Mouse (Mus musculus) c-Kit-positive CD71-positive TER-119-positive erythroid progenitor cells, embryonic 14.5 days (primary cell): Measurements from ENCODE around the gene Pdxp.

Source experiments
- DNase-seq: peaks from one replicate; pipeline ENCODE4 v3.0.0-alpha.2; 2013; ENCODE audit warnings: low spot score

Gene Pdxp

DNA sequence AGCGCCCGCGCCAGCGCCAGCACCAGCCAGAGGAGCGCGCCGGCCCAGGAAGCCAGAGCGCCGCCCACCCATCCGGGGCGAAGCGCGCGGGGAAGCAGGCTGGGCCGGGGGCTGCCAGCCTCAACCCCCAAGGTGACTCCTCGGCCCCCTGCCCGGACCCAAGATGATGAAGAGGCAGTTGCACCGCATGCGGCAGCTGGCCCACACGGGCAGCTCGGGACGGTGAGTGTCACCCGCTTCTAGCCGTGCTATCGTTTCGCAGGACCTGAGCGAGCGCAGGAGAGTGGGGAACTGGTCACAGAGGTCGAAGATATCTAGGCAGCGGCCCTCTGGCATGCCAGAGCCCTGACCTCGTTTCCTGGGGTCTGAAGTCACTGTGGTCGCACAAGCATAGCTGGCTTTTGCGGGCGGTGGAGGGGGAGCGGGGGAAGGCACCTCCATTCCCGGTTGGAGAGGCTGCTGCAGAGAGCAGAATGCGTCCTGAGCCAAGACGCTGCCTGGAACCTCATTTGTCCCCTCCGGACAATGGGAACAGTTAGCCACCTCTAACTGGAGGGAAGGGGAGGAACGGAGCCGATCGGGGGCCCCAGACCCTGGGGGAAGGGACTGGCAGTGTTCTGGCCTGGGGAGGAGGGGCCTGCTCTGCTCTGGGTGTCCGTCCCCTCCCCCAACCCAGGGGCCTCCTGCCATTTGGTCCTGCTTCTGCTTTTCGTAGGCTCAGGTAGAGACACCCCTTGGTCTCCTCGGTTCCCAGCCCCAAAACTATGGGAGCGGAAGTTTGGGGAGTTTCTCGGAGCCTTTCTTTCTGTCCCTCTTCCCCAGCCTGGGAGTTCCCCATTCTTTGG lies 13.8 kb upstream of the Pdxp start, which contains the start of gene Sh3bp1:
Gene Sh3bp1 (plus strand): TSS at position 29 of the 845 bp plus-strand sequence.
- no peak for DNase-seq

DNA sequence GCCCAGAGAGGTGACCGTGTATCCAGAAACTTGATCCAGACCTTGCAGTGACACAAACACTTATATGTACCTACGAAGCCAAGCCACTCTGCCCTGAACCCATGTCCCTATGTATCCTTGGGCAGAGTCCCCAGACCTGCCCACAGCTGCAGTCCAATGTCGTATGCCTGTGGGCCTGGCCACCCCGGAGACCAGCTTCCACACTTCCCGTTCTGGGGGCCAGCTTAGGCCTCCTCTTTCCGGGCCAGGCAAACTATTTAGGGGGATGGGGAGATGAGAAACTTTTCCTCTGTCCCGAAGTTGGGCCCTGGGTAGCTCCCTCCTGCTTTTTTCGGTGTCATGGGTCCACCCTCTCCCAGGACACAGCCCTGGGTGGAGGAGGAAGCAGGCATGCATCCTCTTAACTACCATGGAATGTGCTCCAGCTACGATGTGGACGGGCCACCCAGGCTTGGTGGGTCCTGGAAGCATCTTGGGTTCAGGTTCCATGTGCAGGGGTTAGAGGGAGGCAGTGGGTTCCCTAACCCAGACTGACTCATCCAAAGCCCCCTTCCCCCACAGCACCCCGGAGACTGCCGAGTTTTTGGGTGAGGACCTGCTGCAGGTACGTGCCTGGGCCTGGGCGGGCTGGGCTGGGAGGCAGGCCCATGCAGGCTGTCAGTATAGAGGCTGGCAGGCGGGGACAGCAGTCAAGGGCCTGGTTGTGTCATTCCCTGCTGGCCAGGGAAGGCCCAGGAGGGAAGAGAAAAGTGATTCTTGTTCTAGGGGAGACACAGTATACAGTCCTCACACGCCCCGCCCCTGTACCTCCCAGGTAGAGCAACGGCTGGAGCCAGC lies 12.9 kb upstream of the Pdxp start:
- no peak for DNase-seq

GRCm38 (mm10) chr15:78901422-78901789 lies 12.3 kb upstream of the Pdxp start:
- no peak for DNase-seq

DNA sequence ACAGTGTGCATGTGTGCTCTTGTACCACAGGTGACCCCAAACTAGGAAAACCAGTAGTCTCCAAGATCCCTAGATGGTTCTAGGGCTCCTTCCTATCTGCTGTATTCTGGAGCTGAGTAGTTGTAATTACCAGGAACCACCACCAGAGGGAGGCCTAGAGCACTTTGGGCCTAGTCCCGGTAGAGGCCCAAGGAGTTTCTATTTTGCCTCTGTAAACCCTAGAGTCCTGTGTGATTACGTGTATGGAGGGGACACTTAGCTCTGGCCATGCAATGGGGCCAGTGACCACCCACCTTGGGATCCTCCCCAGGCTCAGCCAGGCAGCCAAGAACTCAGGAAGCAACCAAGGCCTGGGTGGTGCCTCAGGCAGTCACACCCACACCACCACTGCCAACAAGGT lies 10.5 kb upstream of the Pdxp start:
- DNase-seq: peak; percentile 86

GRCm38 (mm10) chr15:78908399-78908798 lies 5.3 kb upstream of the Pdxp start:
- DNase-seq: no peak

DNA sequence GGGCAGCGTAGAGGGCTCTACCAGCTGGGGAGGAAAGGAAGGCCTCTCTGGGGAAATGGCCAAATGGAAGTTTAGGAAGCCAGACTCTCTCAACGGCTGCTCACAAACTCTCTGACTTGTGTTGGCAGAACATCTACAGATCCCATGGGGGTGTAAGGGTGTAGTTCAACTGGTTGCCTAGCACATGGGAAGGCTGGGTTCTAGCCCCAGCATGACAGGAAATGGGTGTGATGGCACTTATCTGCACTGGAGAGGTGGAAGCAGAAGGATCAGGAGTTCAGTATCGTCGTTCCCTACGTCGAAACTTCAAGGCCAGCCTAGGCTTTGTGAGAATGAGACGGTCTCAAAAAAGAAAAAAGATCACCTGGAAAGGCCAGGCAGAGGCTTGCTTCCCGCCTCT lies 4.7 kb upstream of the Pdxp start:
- DNase-seq: no peak

GRCm38 (mm10) chr15:78912040-78912439 lies 1.7 kb upstream of the Pdxp start:
- no peak for DNase-seq

- DNase-seq: no peak
These were observed 538 bp downstream of the Pdxp start for GRCm38 (mm10) chr15:78914091-78914822.

DNA sequence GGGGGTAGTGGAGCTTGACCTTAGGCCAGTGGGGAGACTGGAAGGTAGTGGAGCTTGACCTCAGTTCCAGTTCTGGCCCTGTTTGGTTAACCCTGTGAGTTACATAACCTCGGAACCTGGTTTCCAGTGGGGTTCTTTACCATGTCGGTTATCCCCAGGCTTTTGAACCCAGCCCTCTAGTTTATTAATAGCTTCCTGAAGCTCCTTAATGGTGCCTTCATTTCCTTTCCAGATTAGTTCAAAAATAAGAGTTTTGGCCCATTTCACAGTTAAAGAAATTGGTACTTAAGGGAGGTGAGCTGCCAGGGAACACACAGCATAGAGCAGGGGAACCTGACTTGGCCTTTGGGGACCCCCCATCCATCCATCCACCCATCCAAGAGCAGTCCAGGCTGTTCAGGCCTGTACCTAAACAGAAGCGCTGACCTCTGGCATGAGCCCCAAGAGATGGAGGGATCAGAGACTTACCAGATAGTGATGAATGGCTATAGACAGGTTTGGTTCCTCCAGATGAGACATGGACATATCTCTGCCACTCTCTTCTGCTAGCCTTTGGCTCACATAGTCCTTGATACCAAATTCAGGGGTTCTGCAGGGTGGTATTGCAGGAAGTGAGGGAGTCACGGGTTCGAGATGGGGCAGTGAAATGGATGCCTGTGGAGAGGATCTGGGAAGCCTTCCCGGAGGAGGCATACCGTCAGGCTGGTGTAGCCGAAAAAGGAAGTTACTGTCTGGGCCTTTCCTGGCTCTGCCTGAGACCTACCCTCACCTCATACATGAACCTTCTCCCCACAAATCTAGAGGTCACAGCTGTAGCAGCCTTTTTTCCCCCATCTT lies 1.3 kb downstream of the Pdxp start:
- no peak for DNase-seq

- DNase-seq: peak; percentile 78
These were observed 1.9 kb downstream of the Pdxp start for GRCm38 (mm10) chr15:78915660-78916017.

DNA sequence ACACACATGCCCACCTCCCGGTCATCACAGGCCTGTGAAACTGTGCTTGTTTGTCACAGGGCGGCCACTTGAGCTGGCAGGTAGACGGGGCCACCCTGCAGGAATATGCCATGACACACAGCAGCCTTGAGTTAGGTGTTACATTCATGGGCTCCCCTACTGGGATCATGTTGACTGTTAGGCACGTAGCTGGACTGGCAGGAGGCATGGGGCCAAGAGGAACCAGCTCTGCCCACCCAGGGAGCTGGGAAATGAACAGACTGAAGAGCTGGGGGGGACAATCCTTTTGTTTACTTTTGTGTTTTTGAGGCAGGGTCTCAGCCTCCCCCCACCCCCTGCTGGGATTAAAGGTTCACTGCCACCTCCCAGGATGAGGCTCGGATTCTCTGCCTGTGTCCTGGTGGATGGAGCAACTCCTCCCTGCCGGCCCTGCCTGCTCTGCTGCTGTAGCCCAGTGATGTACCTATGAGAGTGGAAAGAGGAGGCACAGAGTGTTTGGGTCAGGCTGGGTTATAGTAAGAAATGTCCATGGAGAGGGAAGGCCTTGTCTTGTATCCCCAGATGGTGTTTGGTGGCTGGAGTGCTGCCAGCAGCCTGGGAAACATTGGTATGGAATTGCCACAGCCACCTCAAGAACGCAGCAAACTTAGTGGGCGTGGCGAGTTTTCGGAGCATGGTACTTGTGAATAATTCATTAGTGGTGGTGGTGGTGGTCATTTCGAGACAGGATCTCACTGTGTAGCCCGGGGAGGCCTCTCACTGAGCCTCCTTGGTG lies 2.5 kb downstream of the Pdxp start:
- DNase-seq: no peak

- no peak for DNase-seq
These were observed 4.4 kb downstream of the Pdxp start for GRCm38 (mm10) chr15:78918126-78918525.

DNA sequence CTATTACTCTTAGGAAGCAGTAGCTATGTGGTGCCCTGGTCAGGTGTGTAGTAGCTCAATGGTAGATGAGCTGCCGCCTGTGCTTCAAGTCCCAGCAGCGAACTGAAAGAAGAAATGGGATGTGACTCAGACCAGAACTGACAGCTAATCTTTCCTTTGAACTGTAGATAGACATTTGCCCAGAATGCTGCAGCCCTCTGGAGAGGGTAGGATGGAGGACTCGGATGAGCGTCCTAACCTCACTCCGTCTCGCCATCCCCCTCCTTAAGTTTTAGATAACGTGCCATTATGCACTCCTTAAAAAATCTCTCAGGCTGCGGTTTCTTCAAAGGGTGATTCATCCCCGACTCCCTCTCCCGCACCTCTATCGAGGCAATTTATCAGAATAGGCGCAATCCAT lies 6.2 kb downstream of the Pdxp start:
- DNase-seq: no peak

DNA sequence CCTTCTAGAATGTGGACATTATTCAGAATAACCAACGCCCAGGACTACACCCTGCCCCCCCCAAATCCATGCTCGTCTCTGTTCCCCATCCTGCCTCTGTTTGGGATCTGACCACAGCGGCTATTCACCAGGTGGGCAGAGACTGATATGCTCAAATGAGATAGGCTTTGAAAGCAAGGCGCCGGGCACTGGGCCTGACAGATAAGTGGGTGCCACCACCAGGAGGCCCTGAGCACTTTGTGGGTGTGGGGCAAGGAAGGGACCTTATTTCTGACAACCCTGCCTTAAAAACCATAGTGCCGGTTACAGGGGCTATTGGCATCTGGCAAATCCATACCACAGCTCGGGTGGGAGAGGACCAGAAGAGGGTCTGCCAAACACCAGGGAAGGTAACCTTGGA lies 9.0 kb downstream of the Pdxp start:
- DNase-seq: peak; percentile 89

GRCm38 (mm10) chr15:78923585-78923984 lies 9.9 kb downstream of the Pdxp start:
- DNase-seq: peak; percentile 82

DNA sequence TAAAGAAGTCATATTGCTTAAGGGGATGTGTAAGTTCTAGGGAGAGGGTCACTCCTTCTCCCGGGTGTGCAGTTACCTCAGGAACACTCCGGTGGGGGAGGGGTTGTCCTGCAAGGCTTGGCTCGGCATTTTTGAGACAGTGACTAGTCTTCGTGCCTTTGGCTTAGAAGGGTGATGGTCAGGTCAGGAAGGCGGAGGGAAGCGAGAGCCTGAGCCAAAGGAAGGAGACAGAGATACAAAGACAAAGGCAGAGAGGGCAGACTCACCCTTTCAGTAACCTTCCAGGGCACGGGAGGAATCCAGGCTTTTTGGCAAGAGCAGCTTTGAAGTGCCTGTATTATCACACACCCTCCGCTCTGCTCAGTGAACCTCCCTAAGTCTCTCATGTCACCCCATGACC lies 11.4 kb downstream of the Pdxp start:
- DNase-seq: no peak

- peak; percentile 79 for DNase-seq
These were observed 12.6 kb downstream of the Pdxp start, which contains the start of gene Lgals1 for GRCm38 (mm10) chr15:78926021-78926919. TSS of gene Lgals1 (plus strand) at chr15:78926725.

DNA sequence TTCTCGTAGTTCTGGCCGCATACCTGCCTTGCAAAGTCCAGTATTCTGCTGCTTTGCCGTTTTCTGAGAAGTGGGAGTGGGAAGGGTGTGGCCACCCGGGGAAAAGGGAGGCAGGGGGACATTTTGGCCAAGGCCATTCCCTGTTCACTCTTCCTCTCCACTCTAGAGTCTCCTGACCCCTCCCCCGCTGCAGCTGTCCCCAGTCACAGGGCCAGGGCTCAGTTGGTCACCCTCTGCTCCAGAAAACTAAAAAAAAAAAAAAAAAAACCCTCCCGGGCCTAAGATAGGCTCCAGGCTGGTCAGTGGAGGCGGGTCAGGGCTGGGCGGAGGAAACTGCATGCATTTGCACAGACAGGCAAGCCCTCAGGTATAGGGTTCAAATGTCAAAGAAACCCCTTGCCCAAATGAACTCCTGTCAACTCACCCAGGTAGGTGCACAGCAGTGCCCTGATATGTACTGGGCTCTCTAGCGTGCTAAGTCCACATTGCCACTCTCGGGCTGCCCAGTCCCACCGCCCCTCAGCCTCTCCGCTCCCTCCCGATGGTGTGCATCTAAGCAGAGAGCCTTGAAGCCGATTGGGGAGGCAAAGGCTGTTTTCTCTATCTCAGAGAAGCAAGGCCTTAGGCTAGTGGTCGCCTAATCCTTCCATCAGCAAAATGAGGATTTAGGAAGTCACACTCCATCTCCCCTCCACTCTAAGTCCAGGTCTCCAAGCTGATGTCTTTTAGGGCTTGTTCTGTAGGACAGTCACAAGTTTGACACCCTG lies 13.5 kb downstream of the Pdxp start:
- no peak for DNase-seq
